Mouse (Mus musculus) Muller cell, postnatal 12 days (primary cell): ENCODE data around the gene Lime1.

Experiments
- DNase-seq: peaks from one replicate; pipeline ENCODE4 v3.0.0-alpha.2; 2015; ENCODE audit errors: inconsistent ontology term

Lime1 gene

DNA sequence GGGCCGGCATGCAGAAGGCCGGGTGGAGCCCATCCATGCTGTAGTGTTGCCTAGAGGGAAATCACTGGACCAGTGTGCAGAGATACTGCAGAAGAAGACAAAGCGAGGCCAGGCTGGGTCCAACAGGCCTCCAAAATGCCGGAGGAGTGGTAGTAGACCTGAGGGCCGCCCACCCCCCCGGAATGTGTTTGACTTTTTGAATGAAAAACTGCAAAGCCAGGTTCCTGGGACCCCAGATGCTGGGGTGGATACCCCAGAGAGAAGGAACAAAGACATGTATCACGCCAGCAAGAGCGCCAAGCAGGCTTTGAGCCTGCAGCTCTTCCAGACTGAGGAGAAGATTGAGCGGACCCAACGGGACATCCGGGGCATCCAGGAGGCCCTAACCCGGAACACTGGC is at the start of gene Lime1:
Gene Lime1, plus strand, starts transcription at position 301 of the 400 bp plus-strand sequence.
- no peak for DNase-seq

- no peak for DNase-seq
These were observed 47.3 kb upstream of the Lime1 start for GRCm38 (mm10) chr2:181332542-181332941.

DNA sequence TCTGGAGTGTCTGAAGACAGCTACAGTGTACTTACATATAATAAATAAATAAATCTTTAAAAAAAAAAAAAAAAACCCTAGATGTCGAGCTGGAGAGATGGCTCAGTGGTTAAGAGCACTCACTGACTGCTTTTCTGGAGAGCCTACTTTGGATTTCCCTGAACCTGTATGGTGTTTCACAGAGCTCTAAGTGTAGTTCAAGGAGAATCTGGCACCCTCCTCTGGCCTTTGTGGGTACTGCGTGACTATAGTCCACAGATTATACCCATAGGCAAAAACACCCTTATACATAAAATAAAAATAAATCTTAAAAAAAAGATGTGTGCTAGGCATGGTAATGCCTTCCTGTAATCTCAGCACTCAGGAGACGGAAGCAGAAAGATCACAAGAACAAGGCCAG is 45.9 kb upstream of the Lime1 start:
- no peak for DNase-seq

DNA sequence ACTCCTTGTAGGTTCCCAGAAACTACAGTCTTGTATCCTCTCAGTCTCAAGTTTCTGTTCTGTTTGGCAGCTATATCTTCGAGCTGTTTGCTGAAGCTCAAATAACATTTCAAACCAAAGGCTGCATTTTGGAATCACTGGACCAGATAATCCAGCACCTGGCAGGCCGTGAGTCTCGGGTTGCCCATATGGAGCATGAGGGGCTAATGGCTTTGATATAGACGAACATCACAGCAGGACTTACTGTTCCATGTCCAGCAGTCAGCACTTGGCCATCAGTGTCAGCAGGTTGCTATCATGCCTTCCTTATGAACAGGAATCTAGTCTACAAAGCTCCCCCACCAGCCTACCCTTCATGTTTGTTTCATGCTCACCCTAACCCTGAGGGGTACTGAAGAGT is 39.5 kb upstream of the Lime1 start:
- no peak for DNase-seq

- DNase-seq = no peak
These were observed 37.1 kb upstream of the Lime1 start for GRCm38 (mm10) chr2:181342766-181343165.

GRCm38 (mm10) chr2:181356780-181357179 is 23.1 kb upstream of the Lime1 start:
- DNase-seq = no peak

- no peak for DNase-seq
These were observed 15.9 kb upstream of the Lime1 start for GRCm38 (mm10) chr2:181363946-181364345.

DNA sequence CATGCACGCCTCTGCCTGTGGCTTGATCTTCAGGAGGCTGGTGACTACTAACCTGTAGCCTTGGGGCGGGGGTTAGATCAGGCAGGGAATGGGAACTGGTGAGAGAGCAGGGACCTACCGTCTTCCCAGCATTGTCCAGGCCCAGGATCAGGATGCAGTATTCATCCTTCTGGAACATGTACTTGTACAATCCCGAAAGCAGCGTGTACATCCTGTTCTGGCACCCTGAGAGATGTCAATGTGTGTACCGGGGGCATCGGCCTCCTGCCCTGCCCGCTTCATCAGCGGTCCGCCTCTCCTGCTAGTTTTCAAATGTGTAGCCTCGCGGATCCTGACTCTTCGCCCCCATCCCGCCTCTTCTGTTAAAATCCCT is 15.4 kb upstream of the Lime1 start:
- no peak for DNase-seq

DNA sequence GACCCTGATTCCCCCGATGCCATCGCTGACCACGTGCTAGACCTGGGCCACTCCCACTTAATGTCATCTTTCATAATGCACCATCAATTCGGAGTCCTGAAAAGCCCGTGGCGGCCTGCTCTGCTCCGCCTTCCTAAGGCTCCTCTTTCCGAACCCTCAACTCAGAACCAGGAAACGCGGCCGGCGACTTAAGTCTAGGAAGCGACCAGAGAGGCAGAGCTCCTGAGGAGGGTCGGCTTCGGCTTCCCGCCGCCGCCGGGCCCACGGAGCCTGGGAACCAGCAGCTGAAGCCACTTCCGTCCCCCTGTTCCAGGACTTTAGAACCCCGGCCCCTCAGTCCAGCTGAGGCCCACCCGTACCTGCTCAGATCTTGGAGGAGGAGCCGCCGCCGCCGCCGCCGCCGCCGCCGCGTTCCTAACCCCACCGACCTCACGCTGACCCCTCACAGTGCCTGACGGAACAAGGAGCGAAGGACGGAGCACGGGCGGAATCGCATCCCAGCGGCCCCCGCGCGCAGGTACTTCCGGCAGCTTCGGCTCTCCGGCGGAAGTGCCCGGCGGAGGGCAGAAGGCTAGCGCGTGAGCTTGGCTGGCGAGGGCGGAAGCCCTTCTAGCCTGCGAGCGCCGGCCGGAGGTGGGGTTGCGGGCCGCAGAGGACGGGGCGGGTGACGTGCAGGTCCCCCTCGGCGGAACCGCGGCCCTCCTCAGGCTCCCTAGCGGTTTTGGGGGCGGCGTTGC is 14.8 kb upstream of the Lime1 start, which contains the start of the genes Zgpat and Arfrp1:
Gene Zgpat, plus strand, starts transcription at position 69 of the 737 bp plus-strand sequence.
Gene Arfrp1, minus strand, starts transcription at position 545 of the 737 bp plus-strand sequence.
- DNase-seq = peak; percentile 92

DNA sequence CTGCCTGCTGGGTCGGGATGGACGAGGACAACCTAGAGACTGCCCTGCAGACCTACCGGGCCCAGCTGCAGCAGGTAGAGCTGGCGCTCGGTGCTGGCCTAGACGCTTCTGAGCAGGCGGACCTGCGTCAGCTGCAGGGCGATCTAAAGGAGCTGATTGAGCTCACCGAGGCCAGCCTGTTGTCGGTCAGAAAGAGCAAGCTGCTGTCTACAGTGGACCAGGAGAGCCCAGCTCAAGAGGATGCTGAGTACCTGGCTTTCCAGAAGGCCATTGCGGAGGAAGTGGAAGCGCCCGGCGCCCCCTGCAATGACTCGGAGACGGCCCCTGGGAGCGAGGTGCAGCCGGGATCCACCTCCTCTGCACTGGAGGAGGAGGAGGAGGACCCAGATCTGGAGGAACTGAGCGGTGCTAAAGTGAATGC is 14.2 kb upstream of the Lime1 start:
- DNase-seq = no peak

DNA sequence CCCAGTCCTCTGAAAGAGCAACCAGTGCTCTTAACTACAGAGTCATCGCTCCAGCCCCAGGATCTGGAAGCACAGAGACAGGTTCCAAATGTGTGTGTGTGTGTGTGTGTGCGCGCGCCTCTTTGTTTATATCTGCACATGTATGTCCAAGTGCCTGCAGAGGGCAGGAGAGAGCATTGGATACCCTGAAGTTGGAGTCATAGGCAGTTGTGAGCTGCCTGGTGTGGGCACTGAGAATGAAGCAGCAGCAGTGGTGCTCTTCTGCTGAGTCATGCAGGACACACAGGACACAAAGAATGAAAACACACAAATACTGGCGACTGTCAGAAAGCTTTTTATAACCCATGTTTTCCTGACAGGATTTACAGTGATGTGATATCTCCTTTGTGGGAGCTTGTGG is 9.9 kb upstream of the Lime1 start:
- no peak for DNase-seq

DNA sequence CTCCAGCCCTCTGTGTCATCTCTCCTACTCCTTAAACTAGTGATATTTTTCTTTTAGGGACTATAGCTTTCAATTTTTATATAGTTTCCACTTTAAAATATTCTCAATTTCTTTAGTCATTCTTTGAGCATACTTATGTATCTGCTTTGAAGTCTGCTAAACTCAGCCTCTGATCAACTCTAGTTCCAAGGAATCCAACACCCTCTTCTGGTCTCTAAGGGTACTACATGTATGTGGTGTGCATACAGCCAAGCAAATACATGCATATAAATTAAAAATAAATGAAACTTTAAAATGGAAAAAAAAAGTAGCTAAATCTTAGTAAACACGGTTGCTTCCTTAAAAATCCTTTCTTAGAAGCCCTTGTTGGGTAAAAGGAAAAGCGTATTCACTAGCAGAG is 4.1 kb upstream of the Lime1 start:
- DNase-seq = no peak

GRCm38 (mm10) chr2:181377230-181377629 is 2.6 kb upstream of the Lime1 start:
- DNase-seq = no peak

- DNase-seq = peak; percentile 41
These were observed 1.2 kb upstream of the Lime1 start for GRCm38 (mm10) chr2:181378701-181379100.

- no peak for DNase-seq
These were observed 373 bp downstream of the Lime1 start for GRCm38 (mm10) chr2:181380251-181380650.

DNA sequence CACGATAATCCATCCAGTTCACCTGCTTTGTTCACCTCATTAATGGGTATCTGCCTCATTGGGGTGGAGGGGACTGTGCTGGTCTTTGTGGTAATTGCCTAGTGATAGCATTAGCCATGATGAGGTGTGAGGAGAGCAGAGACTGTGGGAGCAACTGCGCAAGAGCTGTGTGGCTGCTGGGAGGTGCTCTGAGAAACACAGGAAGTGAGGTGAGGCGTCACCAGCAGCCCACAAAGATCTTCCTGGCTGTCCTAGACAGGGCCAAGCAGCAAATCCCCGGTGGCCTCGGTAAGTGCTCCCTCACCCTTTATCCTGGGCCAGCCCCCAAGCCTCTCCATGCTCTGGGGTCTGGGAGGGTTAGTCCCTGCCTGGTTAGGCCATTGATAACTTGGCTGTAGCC is 1.2 kb downstream of the Lime1 start:
- no peak for DNase-seq

DNA sequence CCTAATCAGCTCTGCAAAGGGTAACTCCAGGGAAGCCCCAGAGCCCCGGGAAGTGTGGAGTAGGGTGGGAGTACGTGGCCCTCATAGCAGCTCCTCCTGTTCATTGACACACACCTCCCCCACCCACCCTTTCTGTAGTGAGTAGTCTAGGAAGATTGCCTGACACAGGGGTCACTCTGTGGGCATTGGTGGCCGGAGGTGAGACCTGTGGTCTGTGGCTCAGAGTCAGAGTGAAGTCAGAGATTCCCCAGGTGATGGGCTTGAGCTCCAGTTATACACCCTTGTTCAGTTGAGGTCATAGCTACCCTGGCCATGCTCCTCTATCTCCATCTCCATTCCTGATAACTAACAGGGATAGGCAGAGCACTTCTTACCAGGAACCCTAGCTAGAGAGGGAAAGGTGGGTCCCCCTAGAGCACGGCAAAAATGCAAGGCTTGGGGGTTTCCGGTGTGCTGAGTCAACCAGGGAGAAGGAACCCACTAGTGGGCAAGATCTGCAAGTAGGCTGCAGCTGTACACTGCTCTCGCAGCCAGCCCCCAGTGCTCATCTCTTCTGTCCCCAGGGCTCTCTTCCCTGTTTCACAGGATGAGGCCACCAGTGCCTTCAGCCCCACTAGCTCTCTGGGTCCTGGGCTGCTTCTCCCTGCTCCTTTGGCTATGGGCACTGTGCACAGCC is 1.9 kb downstream of the Lime1 start:
- DNase-seq = no peak

DNA sequence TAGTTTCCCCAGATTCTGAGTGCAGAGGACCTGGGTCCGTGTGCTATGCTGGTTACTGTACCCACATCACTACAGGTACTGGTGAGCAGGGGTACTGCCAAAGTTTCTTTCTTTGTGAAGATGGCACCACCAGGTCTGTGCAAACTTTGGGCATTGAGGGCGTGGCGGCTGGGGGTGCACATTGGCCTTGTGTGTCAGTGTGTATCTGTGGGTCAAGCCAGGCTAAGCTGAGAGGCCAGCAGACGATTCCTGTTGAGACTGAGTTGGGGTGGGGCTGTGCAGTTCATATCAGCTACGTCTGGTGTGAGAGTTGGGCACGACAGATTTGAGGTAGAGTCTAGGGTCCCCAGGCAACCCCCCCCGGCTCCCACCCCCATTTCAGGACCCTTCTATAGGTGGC is 4.6 kb downstream of the Lime1 start:
- DNase-seq = no peak

GRCm38 (mm10) chr2:181384919-181385391 is 5.1 kb downstream of the Lime1 start:
- peak; percentile 56 for DNase-seq

DNA sequence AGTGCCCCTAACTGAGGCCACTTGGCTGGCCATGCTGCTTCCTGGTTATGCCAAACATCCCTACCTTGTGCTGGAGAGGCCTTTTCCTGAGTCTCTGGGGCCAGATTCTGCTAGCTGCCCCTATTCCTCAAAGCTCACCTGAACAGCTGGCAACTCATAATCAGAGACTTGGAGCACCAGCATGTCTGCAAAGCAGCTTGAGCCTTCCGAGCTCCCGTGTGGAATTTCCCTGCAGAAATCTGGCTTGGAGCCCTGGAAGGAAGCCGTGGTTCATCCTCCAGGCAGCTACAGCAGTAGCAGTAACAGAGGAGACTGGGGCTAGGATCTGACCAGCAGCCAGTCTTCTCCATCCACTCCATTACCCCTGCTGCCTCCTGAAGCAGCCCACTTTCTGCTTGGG is 6.0 kb downstream of the Lime1 start:
- DNase-seq = peak; percentile 33

- DNase-seq = peak; percentile 48
These were observed 6.9 kb downstream of the Lime1 start for GRCm38 (mm10) chr2:181386663-181387210.

GRCm38 (mm10) chr2:181390136-181390870 is 10.4 kb downstream of the Lime1 start:
- DNase-seq = no peak
